Mouse (Mus musculus) midbrain, postnatal 0 days (tissue): ENCODE measurements around the gene Cd22. TPM values are rescaled to one million over a fixed set of nuclear protein-coding genes. Genes with fewer than 3 reads are reported as not detected.

ENCODE experiments used
- ATAC-seq: fragments of 200-750 bp; cut with Nextera tagmentation; 2 replicates; pipeline ENCODE4 v1.8.0; 2017; ENCODE audit warnings: moderate number of reproducible peaks, mild to moderate bottlenecking, moderate TSS enrichment, moderate library complexity; ENCODE audit not compliant: low FRiP score
- DNase-seq: peaks from one replicate; pipeline ENCODE4 v3.0.0-alpha.2; 2015; ENCODE audit warnings: low spot score
- H3K27ac ChIP-seq: fragments of 300-500 bp; sonication (generic); 2 replicates; pipeline ENCODE4 v1.5.1; 2014; ENCODE audit warnings: low read depth, mild to moderate bottlenecking, low read length, mixed read lengths
- H3K27me3 ChIP-seq: fragments of 300-500 bp; sonication (generic); 2 replicates; pipeline ENCODE4 v1.6.1; 2014; ENCODE audit warnings: low read length, control low read depth, mixed read lengths; ENCODE audit not compliant: insufficient read depth
- H3K36me3 ChIP-seq: fragments of 300-500 bp; sonication (generic); 2 replicates; pipeline ENCODE4 v1.6.1; 2014; ENCODE audit warnings: low read length, control low read depth, mixed read lengths; ENCODE audit not compliant: insufficient read depth
- H3K4me1 ChIP-seq: fragments of 300-500 bp; sonication (generic); 2 replicates; pipeline ENCODE4 v1.6.1; 2014; ENCODE audit warnings: mild to moderate bottlenecking, control low read depth, antibody characterized with exemption, low read length, mixed read lengths; ENCODE audit not compliant: insufficient read depth
- H3K4me2 ChIP-seq: fragments of 300-500 bp; sonication (generic); 2 replicates; pipeline ENCODE4 v1.6.1; 2014; ENCODE audit warnings: low read depth, mild to moderate bottlenecking, low read length, mixed read lengths; ENCODE audit not compliant: poor library complexity, severe bottlenecking
- H3K4me3 ChIP-seq: fragments of 300-500 bp; sonication (generic); 2 replicates; pipeline ENCODE4 v1.5.1; 2014; ENCODE audit warnings: low read depth, mild to moderate bottlenecking, low read length, moderate library complexity
- H3K9ac ChIP-seq: fragments of 300-500 bp; sonication (generic); replicated peaks from 2 replicates; pipeline ENCODE4 v1.6.1; 2014; ENCODE audit warnings: mild to moderate bottlenecking, low read length, moderate library complexity, mixed read lengths; ENCODE audit not compliant: poor library complexity, severe bottlenecking
- H3K9me3 ChIP-seq: fragments of 300-500 bp; sonication (generic); 2 replicates; pipeline ENCODE4 v1.6.1; 2016; ENCODE audit warnings: low read length, control low read depth
- CTCF ChIP-seq: IDR thresholded peaks from 2 replicates; pipeline ENCODE4 v1.5.1; 2016; ENCODE audit warnings: antibody characterized with exemption, mild to moderate bottlenecking
- WGBS: fragments of 180-500 bp; shearing (Covaris S2); extraction: QIAGEN DNeasy Blood & Tissue Kit; methylation state at CpG from one replicate; pipeline ENCODE4 v1.1.7; 2014; 5-methylcytosine and 5-hydroxymethylcytosine counted together
- polyA plus RNA-seq: library from polyadenylated mRNA; unstranded; fragments of >200 nt; fragmentation: Nextera tagmentation; extraction: Ambion mirVana; gene quantifications from 2 replicates; pipeline ENCODE4 v1.2.1, GENCODE M21; 2015
- total RNA-seq: library from RNA; depleted of rRNA; stranded (reverse); fragments of >200 nt; gene quantifications from 2 replicates; pipeline ENCODE4 v1.2.3, GENCODE M21; 2014

The Cd22 gene
- total and polyA plus RNA-seq, 2 experiments from 2014 or later, result 0.16 to 0.71 TPM

- TF ChIP-seq CTCF, result no peak
- H3K36me3 ChIP-seq, result no peaks in the 10 kb centered on the region
- no peak overlapping the region for H3K9ac ChIP-seq
- H3K9me3 ChIP-seq, result no peaks in the 10 kb centered on the region
- H3K27ac ChIP-seq, result no peak overlapping the region
- H3K4me1 ChIP-seq, result no peaks in the 10 kb centered on the region
- ATAC-seq, result no peak
- WGBS, result 74% methylated on average over 4 of the region's 4 CpGs
- H3K4me3 ChIP-seq, result no peak overlapping the region
- H3K27me3 ChIP-seq, result no peaks in the 10 kb centered on the region
- no peak overlapping the region for H3K4me2 ChIP-seq
- no peak for DNase-seq
Observed at GRCm38 (mm10) chr7:30886852-30887251, 6.7 kb upstream of the Cd22 start.

- Histone ChIP-seq H3K27ac (no peak overlapping the region), H3K9me3 (no peaks in the 10 kb centered on the region), H3K27me3 (no peaks in the 10 kb centered on the region), H3K36me3 (no peaks in the 10 kb centered on the region), H3K4me1 (no peaks in the 10 kb centered on the region), H3K9ac (no peak overlapping the region), H3K4me2 (no peak overlapping the region), H3K4me3 (no peak overlapping the region)
- no peak for TF ChIP-seq CTCF
- DNase-seq, result no peak
- ATAC-seq, result no peak
Observed at GRCm38 (mm10) chr7:30884047-30884446, 3.9 kb upstream of the Cd22 start.

GRCm38 (mm10) chr7:30881367-30881766 is 1.2 kb upstream of the Cd22 start:
- TF ChIP-seq CTCF, result no peak
- no peak for ATAC-seq
- WGBS, result 86% methylated on average over 3 of the region's 3 CpGs

GRCm38 (mm10) chr7:30878950-30879349 is 1.2 kb downstream of the Cd22 start:
- 78% methylated on average over 6 of the region's 6 CpGs for WGBS
- no peak for ATAC-seq

More at GRCm38 (mm10) chr7:30881367-30881766, 1.2 kb upstream of the Cd22 start:
- Histone ChIP-seq H3K4me2 (no peak overlapping the region), H3K9me3 (no peaks in the 10 kb centered on the region), H3K4me3 (no peak overlapping the region), H3K27ac (no peak overlapping the region), H3K27me3 (no peaks in the 10 kb centered on the region), H3K9ac (no peak overlapping the region), H3K4me1 (no peaks in the 10 kb centered on the region), H3K36me3 (no peaks in the 10 kb centered on the region)
- DNase-seq, result no peak

GRCm38 (mm10) chr7:30873083-30873482 is 7.1 kb downstream of the Cd22 start:
- Histone ChIP-seq H3K9me3 (no peaks in the 10 kb centered on the region), H3K4me1 (no peaks in the 10 kb centered on the region), H3K4me3 (no peak overlapping the region), H3K4me2 (peak overlapping the region; percentile 21; the same call in 1 of the 2 replicates), H3K27me3 (0 out of 2 replicates have a peak, but pooled peaks cover 4% of the 10 kb centered on the region), H3K27ac (no peak overlapping the region), H3K9ac (no peak overlapping the region), H3K36me3 (no peaks in the 10 kb centered on the region)
- 27% methylated on average over 15 of the region's 15 CpGs for WGBS
- DNase-seq, result peak; percentile 73
- TF ChIP-seq CTCF, result peak; percentile 75
- ATAC-seq, result no peak

More at GRCm38 (mm10) chr7:30878950-30879349, 1.2 kb downstream of the Cd22 start:
- H3K9me3 ChIP-seq, result no peaks in the 10 kb centered on the region
- TF ChIP-seq CTCF, result no peak
- no peaks in the 10 kb centered on the region for H3K36me3 ChIP-seq
- H3K4me3 ChIP-seq, result no peak overlapping the region
- DNase-seq, result no peak
- no peak overlapping the region for H3K9ac ChIP-seq
- no peaks in the 10 kb centered on the region for H3K27me3 ChIP-seq
- no peaks in the 10 kb centered on the region for H3K4me1 ChIP-seq
- H3K4me2 ChIP-seq, result no peak overlapping the region
- H3K27ac ChIP-seq, result no peak overlapping the region

GRCm38 (mm10) chr7:30863386-30863785 is 16.8 kb downstream of the Cd22 start:
- Histone ChIP-seq H3K27me3 (no peaks in the 10 kb centered on the region; the same call in 1 of the 2 replicates), H3K9ac (no peak overlapping the region), H3K4me1 (no peaks in the 10 kb centered on the region), H3K4me2 (no peak overlapping the region), H3K36me3 (no peaks in the 10 kb centered on the region), H3K4me3 (no peak overlapping the region), H3K27ac (no peak overlapping the region), H3K9me3 (no peaks in the 10 kb centered on the region)
- DNase-seq (no peak), ATAC-seq (no peak)
- TF ChIP-seq CTCF, result no peak
- 57% methylated on average over 8 of the region's 8 CpGs for WGBS
